In genomic region chr10:13270270-13270669, GRCm38 (mm10) we compare ENCODE assay signal across 15 mouse cellular contexts.
"Had no signal": no experiment of that assay in that cellular context is flagged by ENCODE, and none has a peak within 500 bp of the region (broad histone marks: within the 10 kb centered on the region; RNA-seq: fewer than 3 reads in every experiment).

No protein-coding gene starts in this region.

- H3K4me1 ChIP-seq: liver, embryonic 15.5 days; midbrain, embryonic 10.5 days; neural tube, embryonic 13.5 days; stomach, embryonic 15.5 days had no signal

- H3K4me3 ChIP-seq: left cerebral cortex, adult 2 months; liver, embryonic 15.5 days; lung, embryonic 15.5 days; midbrain, embryonic 10.5 days; neural tube, embryonic 13.5 days; stomach, embryonic 15.5 days had no signal

- H3K4me2 ChIP-seq: liver, embryonic 15.5 days; lung, embryonic 15.5 days; neural tube, embryonic 13.5 days; stomach, embryonic 15.5 days had no signal

- ATAC-seq: inflammation-experienced regulatory T-cells, adult 6 months; intestine, postnatal 0 days had no signal

- DNase-seq: kidney, adult 8-10 months; kidney, postnatal 25 days; lung, postnatal 36 days; midbrain, embryonic 14.5 days; right cerebral cortex, postnatal 14 days; thymus, adult 18-20 months; thymus, postnatal 14 days had no signal

- H3K9me3 ChIP-seq: liver, embryonic 15.5 days; lung, embryonic 15.5 days; midbrain, embryonic 10.5 days; neural tube, embryonic 13.5 days; stomach, embryonic 15.5 days had no signal

- H3K36me3 ChIP-seq: liver, embryonic 15.5 days; midbrain, embryonic 10.5 days; neural tube, embryonic 13.5 days had no signal

- H3K27me3 ChIP-seq: liver, embryonic 15.5 days; lung, embryonic 15.5 days; neural tube, embryonic 13.5 days; stomach, embryonic 15.5 days had no signal

- H3K27ac ChIP-seq: left cerebral cortex, adult 2 months; liver, embryonic 15.5 days; lung, embryonic 15.5 days; midbrain, embryonic 10.5 days; neural tube, embryonic 13.5 days; stomach, embryonic 15.5 days had no signal

- H3K9ac ChIP-seq: liver, embryonic 15.5 days; lung, embryonic 15.5 days; neural tube, embryonic 13.5 days; stomach, embryonic 15.5 days had no signal
